Mouse (Mus musculus): ENCODE results near the gene Enox1. TPM values are rescaled to one million over a fixed set of nuclear protein-coding genes. Genes with fewer than 3 reads are reported as not detected.
"Not testable (repeated sequence)": the region's sequence is repeated elsewhere in the genome, so short reads cannot be mapped to it uniquely, and the experiment has no call there.

The Enox1 gene
- 1 to 10 TPM; 3.3 to 4.0 TPM for total RNA-seq (2021)

GRCm38 (mm10) chr14:77156222-77156910, at the start of gene Enox1:
Gene Enox1, plus strand, starts transcription at chr14:77156763.
- DNase-seq, result peak; percentile 68

- DNase-seq, result not testable (repeated sequence)
Measured at GRCm38 (mm10) chr14:77110622-77111021, 45.9 kb upstream of the Enox1 start.

- no peak for DNase-seq
Measured at GRCm38 (mm10) chr14:77130612-77131011, 26.0 kb upstream of the Enox1 start.

- no peak for DNase-seq
Measured at GRCm38 (mm10) chr14:77136936-77137335, 19.6 kb upstream of the Enox1 start.

- peak; percentile 84 for DNase-seq
Measured at GRCm38 (mm10) chr14:77141324-77142282, 15.0 kb upstream of the Enox1 start.

- DNase-seq, result no peak
Measured at GRCm38 (mm10) chr14:77145103-77145502, 11.5 kb upstream of the Enox1 start.

GRCm38 (mm10) chr14:77147635-77148034, 8.9 kb upstream of the Enox1 start:
- DNase-seq, result no peak

GRCm38 (mm10) chr14:77150556-77150955, 6.0 kb upstream of the Enox1 start:
- DNase-seq, result no peak

- DNase-seq, result no peak
Measured at GRCm38 (mm10) chr14:77151431-77151830, 5.1 kb upstream of the Enox1 start.

GRCm38 (mm10) chr14:77156911-77157504, 445 bp downstream of the Enox1 start:
- peak; percentile 42 for DNase-seq

- DNase-seq, result peak; percentile 78
Measured at GRCm38 (mm10) chr14:77157505-77157911, 945 bp downstream of the Enox1 start.

GRCm38 (mm10) chr14:77159397-77159796, 2.8 kb downstream of the Enox1 start:
- no peak for DNase-seq

- DNase-seq, result no peak
Measured at GRCm38 (mm10) chr14:77162496-77162895, 5.9 kb downstream of the Enox1 start.

GRCm38 (mm10) chr14:77164396-77164795, 7.8 kb downstream of the Enox1 start:
- no peak for DNase-seq

- DNase-seq, result no peak
Measured at GRCm38 (mm10) chr14:77168161-77168560, 11.6 kb downstream of the Enox1 start.

GRCm38 (mm10) chr14:77174491-77174890, 17.9 kb downstream of the Enox1 start:
- DNase-seq, result peak; percentile 17

- no peak for DNase-seq
Measured at GRCm38 (mm10) chr14:77174931-77175330, 18.4 kb downstream of the Enox1 start.

- no peak for DNase-seq
Measured at GRCm38 (mm10) chr14:77180241-77180640, 23.7 kb downstream of the Enox1 start.

GRCm38 (mm10) chr14:77180753-77181374, 24.3 kb downstream of the Enox1 start:
- peak; percentile 49 for DNase-seq

- DNase-seq, result no peak
Measured at GRCm38 (mm10) chr14:77183491-77183890, 26.9 kb downstream of the Enox1 start.

GRCm38 (mm10) chr14:77190158-77190557, 33.6 kb downstream of the Enox1 start:
- no peak for DNase-seq

- DNase-seq, result no peak
Measured at GRCm38 (mm10) chr14:77195314-77196020, 38.9 kb downstream of the Enox1 start.
